Mouse (Mus musculus): ENCODE results near the gene Plin3. TPM values are rescaled to one million over a fixed set of nuclear protein-coding genes. Genes with fewer than 3 reads are reported as not detected.
A peak's percentile ranks its signal among the peaks of the same experiment; 100 is the strongest.

Plin3 gene
- total RNA-seq, 1 experiment: 53.9 TPM

DNA sequence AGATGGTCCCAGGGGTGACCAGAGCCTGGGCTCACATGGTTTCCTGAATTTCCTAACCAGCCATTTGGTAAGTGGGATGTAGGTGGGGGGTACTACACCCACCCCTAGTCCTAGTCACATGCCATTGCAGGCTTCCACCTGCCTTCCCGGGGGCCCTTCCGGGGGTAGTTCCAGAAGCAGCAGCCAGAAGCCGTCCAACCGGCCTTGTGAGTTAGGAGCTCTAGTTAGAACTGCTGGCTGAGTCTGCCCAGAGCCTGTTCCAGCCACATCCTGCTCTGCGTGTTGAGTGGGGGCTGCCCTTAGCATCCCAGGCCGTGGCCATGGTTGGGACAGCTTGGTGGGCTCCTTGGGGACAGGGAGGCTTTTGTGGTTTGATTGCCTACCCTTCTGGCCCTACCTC, 15.4 kb upstream of the Plin3 start:
- H3K4me3 ChIP-seq (ENCODE audit: insufficient read depth in 1 of 2, low read depth in 1 of 2, low read length in 2 of 2, poor library complexity in 1 of 2, severe bottlenecking in 1 of 2): no peak overlapping the region
- H3K27ac ChIP-seq (ENCODE audit: insufficient read depth, low read depth, low read length, poor library complexity, severe bottlenecking): no peak overlapping the region
- no peak for TF ChIP-seq CHD2 (IDR thresholded peaks at IDR 0.05; ENCODE audit: low read depth, low read length)
- no peak for TF ChIP-seq HCFC1 (IDR thresholded peaks at IDR 0.05; ENCODE audit: borderline replicate concordance, insufficient read depth, low read length)
- TF ChIP-seq ZC3H11A (IDR thresholded peaks at IDR 0.05; ENCODE audit: borderline replicate concordance, low read depth, low read length): no peak
- no peak for TF ChIP-seq ZNF384 (IDR thresholded peaks at IDR 0.05; ENCODE audit: low read depth, low read length)
- TF ChIP-seq MAFK (IDR thresholded peaks at IDR 0.05; ENCODE audit: insufficient read depth, low read depth, low read length): no peak
- peaks cover 82% of the 10 kb centered on the region for H3K36me3 ChIP-seq (ENCODE audit: control insufficient read depth, insufficient read depth, low read length, poor library complexity, severe bottlenecking)
- H3K4me1 ChIP-seq (ENCODE audit: control insufficient read depth in 2 of 2, insufficient read depth in 2 of 2, low read length in 2 of 2, poor library complexity in 1 of 2): peaks cover 2 to 17% of the 10 kb centered on the region in 2 experiments; a peak in 3 of 4 replicates
- no peak overlapping the region for H3K9ac ChIP-seq (ENCODE audit: insufficient read depth, low read depth, low read length, poor library complexity, severe bottlenecking)
- H3K9me3 ChIP-seq (ENCODE audit: control insufficient read depth, insufficient read depth, low read depth, low read length): no peaks in the 10 kb centered on the region
- DNase-seq (ENCODE audit: low read depth, low spot score): no peak
- in situ Hi-C loops (cut with MboI; ENCODE audit: low sequenced_read_pairs in 2 of 2, unreplicated experiment in 2 of 2): no loop called here

GRCm38 (mm10) chr17:56305826-56306225, 13.2 kb upstream of the Plin3 start:
- H3K4me3 ChIP-seq (ENCODE audit: insufficient read depth in 1 of 2, low read depth in 1 of 2, low read length in 2 of 2, poor library complexity in 1 of 2, severe bottlenecking in 1 of 2): peak overlapping the region; percentile 6 to 91; a peak in 2 of 4 replicates
- peaks cover 59% of the 10 kb centered on the region for H3K36me3 ChIP-seq (ENCODE audit: control insufficient read depth, insufficient read depth, low read length, poor library complexity, severe bottlenecking)
- peaks cover 4 to 27% of the 10 kb centered on the region in 2 experiments; a peak in 3 of 4 replicates for H3K4me1 ChIP-seq (ENCODE audit: control insufficient read depth in 2 of 2, insufficient read depth in 2 of 2, low read length in 2 of 2, poor library complexity in 1 of 2)
- in situ Hi-C loops (cut with MboI; ENCODE audit: low sequenced_read_pairs in 2 of 2, unreplicated experiment in 2 of 2): no loop called here
- no peak overlapping the region for H3K27ac ChIP-seq (ENCODE audit: insufficient read depth, low read depth, low read length, poor library complexity, severe bottlenecking)
- no peak for TF ChIP-seq HCFC1 (IDR thresholded peaks at IDR 0.05; ENCODE audit: borderline replicate concordance, insufficient read depth, low read length)
- no peak for TF ChIP-seq MAFK (IDR thresholded peaks at IDR 0.05; ENCODE audit: insufficient read depth, low read depth, low read length)
- H3K9ac ChIP-seq (ENCODE audit: insufficient read depth, low read depth, low read length, poor library complexity, severe bottlenecking): no peak overlapping the region
- DNase-seq (ENCODE audit: low read depth, low spot score): no peak
- H3K9me3 ChIP-seq (ENCODE audit: control insufficient read depth, insufficient read depth, low read depth, low read length): no peaks in the 10 kb centered on the region

DNA sequence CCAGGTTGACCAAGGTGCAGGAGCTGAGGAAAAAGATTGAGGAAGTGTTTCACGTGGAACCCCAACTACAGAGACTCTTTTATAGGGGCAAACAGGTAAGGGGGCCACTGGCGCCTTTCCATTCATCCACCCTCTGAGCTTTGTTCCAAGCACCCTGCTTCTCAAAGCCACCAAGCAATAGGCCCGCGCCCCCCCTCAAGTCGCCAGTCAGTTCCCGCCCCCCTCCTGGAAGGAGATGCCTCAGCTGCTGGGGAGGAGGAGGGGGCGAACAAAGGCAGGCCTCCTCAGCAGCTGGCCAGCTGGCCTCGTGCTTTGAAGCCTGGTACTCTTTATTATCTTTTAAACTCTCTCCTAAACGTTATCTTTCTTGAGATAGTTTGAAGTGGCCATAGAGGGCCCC, 12.5 kb upstream of the Plin3 start:
- H3K27ac ChIP-seq (ENCODE audit: insufficient read depth, low read depth, low read length, poor library complexity, severe bottlenecking): no peak overlapping the region
- peak overlapping the region; percentile 91 for H3K9ac ChIP-seq (ENCODE audit: insufficient read depth, low read depth, low read length, poor library complexity, severe bottlenecking)
- in situ Hi-C loops (cut with MboI; ENCODE audit: low sequenced_read_pairs in 2 of 2, unreplicated experiment in 2 of 2): no loop called here
- TF ChIP-seq MAFK (IDR thresholded peaks at IDR 0.05; ENCODE audit: insufficient read depth, low read depth, low read length): no peak
- TF ChIP-seq ZC3H11A (IDR thresholded peaks at IDR 0.05; ENCODE audit: borderline replicate concordance, low read depth, low read length): no peak
- TF ChIP-seq CHD2 (IDR thresholded peaks at IDR 0.05; ENCODE audit: low read depth, low read length): no peak
- TF ChIP-seq HCFC1 (IDR thresholded peaks at IDR 0.05; ENCODE audit: borderline replicate concordance, insufficient read depth, low read length): no peak
- no peak for TF ChIP-seq ZNF384 (IDR thresholded peaks at IDR 0.05; ENCODE audit: low read depth, low read length)
- no peak for DNase-seq (ENCODE audit: low read depth, low spot score)
- peaks cover 4 to 31% of the 10 kb centered on the region in 2 experiments; a peak in 3 of 4 replicates for H3K4me1 ChIP-seq (ENCODE audit: control insufficient read depth in 2 of 2, insufficient read depth in 2 of 2, low read length in 2 of 2, poor library complexity in 1 of 2)
- H3K36me3 ChIP-seq (ENCODE audit: control insufficient read depth, insufficient read depth, low read length, poor library complexity, severe bottlenecking): peaks cover 52% of the 10 kb centered on the region
- no peaks in the 10 kb centered on the region for H3K9me3 ChIP-seq (ENCODE audit: control insufficient read depth, insufficient read depth, low read depth, low read length)
- peak overlapping the region; percentile 77 to 91 for H3K4me3 ChIP-seq (ENCODE audit: insufficient read depth in 1 of 2, low read depth in 1 of 2, low read length in 2 of 2, poor library complexity in 1 of 2, severe bottlenecking in 1 of 2)

DNA sequence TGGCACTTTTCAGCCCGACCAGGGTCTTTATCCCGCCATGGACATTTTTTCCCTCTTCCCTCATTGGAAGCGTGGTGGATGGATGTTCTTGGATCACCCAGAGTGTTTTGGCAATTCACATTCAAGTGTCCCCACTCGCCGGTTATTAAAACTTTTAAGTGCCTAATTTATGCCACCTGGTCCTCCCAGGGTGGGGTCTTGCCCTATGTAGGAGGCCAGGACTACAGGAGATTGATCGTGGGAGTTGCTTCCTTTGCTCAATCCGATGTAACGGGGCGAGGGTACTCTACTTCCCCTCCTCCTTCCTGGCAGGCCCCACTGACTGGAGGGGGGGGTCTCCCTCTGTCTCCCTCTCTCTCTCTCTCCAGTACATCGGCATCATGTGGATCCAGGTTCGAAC, 12.0 kb upstream of the Plin3 start:
- Histone ChIP-seq H3K27ac (ENCODE audit: insufficient read depth, low read depth, low read length, poor library complexity, severe bottlenecking) (no peak overlapping the region), H3K4me3 (ENCODE audit: insufficient read depth in 1 of 2, low read depth in 1 of 2, low read length in 2 of 2, poor library complexity in 1 of 2, severe bottlenecking in 1 of 2) (peak overlapping the region; percentile 77 to 91), H3K9me3 (ENCODE audit: control insufficient read depth, insufficient read depth, low read depth, low read length) (no peaks in the 10 kb centered on the region), H3K4me1 (ENCODE audit: control insufficient read depth in 2 of 2, insufficient read depth in 2 of 2, low read length in 2 of 2, poor library complexity in 1 of 2) (peaks cover 4 to 34% of the 10 kb centered on the region in 2 experiments; a peak in 3 of 4 replicates), H3K9ac (ENCODE audit: insufficient read depth, low read depth, low read length, poor library complexity, severe bottlenecking) (peak overlapping the region; percentile 91), H3K36me3 (ENCODE audit: control insufficient read depth, insufficient read depth, low read length, poor library complexity, severe bottlenecking) (peaks cover 49% of the 10 kb centered on the region)
- DNase-seq (ENCODE audit: low read depth, low spot score): no peak
- in situ Hi-C loops (cut with MboI; ENCODE audit: low sequenced_read_pairs in 2 of 2, unreplicated experiment in 2 of 2): no loop called here
- TF ChIP-seq ZC3H11A (IDR thresholded peaks at IDR 0.05; ENCODE audit: borderline replicate concordance, low read depth, low read length): no peak
- no peak for TF ChIP-seq HCFC1 (IDR thresholded peaks at IDR 0.05; ENCODE audit: borderline replicate concordance, insufficient read depth, low read length)
- TF ChIP-seq MAFK (IDR thresholded peaks at IDR 0.05; ENCODE audit: insufficient read depth, low read depth, low read length): no peak
- no peak for TF ChIP-seq ZNF384 (IDR thresholded peaks at IDR 0.05; ENCODE audit: low read depth, low read length)
- no peak for TF ChIP-seq CHD2 (IDR thresholded peaks at IDR 0.05; ENCODE audit: low read depth, low read length)
